Mouse (Mus musculus) frontal cortex, postnatal 36 days (tissue): ENCODE results near the gene Slc36a3.

Source experiments
- DNase-seq, 2 experiments: peaks; one replicate each; pipeline ENCODE4 v3.0.0; 2022; ENCODE audit warnings: low spot score in 2 of 2

Slc36a3 gene

DNA sequence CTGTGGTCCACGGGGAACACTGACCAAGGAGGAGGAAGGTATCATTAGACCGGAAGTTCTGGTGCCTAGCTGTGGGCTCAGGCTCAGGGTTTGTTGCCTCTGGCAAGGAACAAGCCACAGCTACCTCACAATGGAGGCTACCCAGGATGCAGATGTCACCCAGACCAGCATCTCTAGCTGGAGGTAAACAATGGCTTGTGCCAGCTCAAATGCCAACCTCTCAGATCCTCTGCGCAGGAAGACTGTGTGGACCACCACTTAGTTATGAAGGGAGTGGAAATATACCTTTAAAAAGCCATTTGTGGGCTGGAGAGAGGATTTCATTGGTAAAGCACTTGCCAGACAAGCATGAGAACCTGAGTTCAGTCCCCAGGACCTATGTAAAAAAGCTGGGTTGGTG lies at the start of gene Slc36a3:
Gene Slc36a3 (minus strand): TSS at position 101 of the 400 bp plus-strand sequence.
- no peak for DNase-seq

DNA sequence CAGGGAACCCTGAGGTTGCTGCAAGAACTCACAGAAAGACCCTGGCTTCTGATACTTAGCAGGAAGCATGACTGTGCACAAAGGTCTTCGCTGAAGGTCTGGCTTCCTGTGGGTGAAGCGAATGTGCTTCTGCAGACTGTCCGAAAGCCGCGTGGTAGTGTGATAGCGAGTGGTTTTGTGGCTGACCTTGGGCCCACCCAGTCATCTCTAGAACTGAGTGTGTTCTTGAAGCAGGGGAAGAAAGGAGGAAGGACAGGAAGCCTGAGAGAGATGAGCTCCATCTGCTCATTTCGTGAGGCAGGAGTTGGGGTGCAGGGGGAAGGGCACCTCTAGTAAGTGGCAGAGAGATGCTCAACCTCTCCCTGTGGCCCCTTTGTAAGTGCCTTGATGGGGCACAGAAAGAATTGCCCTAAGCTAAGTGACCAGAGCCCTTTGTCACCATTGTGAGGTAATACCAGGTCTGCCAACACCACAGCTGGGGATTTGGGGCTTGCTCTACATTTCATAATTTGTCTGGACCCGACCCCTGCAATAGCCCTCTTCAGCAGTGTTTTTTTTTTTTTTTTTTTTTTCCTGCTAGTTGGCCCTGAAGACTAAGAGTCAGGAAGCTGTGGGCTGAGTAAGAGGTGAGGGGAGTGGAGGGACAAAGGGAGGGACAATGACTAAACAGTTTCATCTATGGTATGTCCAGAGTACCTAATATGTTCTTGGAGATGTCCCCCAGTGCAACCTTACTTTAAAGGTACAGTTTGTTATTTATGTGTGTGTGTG lies 46.4 kb upstream of the Slc36a3 start:
- DNase-seq, result no peak

GRCm38 (mm10) chr11:55197086-55197485 lies 45.6 kb upstream of the Slc36a3 start:
- DNase-seq, result no peak

GRCm38 (mm10) chr11:55190216-55190615 lies 38.7 kb upstream of the Slc36a3 start:
- DNase-seq, result no peak

DNA sequence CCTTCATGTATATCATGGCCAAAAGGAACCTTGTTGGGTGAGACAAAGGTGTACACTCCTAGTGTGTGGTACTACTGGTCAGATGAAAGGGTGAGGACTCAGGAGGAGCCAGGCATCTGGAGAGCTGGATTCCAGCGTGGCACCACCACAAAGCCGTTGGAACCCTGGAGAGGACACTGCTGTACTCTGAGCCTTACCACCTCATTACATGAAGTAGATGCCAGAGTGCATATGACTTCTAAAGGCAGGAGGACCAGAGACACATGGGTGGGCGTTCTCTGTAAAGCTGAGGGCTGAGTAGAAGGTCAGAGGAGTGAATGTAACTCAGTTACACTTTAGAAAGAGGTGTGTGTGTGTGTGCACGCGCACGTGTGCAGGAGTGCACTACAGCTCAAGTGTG lies 36.3 kb upstream of the Slc36a3 start:
- DNase-seq, result no peak

- DNase-seq, result no peak
These were observed 35.8 kb upstream of the Slc36a3 start for GRCm38 (mm10) chr11:55187292-55187691.

GRCm38 (mm10) chr11:55184733-55185291 lies 33.3 kb upstream of the Slc36a3 start, which contains the start of gene Slc36a2:
TSS of gene Slc36a2 (minus strand) at chr11:55185077.
- DNase-seq, result no peak

GRCm38 (mm10) chr11:55184246-55184645 lies 32.7 kb upstream of the Slc36a3 start:
- no peak for DNase-seq

DNA sequence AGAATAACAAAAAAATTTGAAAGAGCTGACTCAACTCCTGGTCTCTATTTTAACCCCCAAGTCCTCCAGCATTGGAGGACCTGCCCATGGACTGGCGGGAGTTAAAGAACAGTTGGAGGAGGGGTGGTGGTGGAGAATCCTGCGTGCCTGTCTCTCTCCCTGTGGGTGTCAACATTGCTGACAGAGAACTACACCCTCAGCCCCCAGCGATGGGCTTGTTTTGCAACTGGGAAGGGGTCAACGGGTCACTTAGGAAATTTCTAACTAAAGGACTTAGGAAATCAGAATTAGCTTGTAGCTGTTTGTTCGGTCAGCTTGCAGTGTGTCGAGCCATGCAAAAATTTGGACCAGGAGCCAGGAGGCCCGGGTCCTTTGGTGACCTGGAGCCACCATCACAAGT lies 31.6 kb upstream of the Slc36a3 start:
- no peak for DNase-seq

DNA sequence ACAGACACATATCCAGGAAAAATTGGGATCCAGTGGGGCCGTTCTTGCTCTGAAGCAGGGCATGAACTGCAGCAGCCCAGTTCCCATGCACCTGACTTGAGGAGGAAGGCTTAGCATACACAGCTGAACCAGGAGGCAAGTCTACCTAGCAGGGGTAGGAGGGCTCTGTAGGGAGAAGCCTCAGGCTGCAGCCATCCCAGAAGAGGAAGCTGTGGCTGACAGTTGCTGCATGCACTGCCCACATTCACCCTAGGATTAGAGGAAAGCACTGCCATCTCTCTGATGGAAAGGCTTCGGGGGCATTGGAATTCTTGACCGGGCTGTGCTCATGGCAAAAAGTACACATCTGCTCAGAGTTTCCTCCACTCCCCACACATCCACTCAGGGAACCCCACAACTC lies 28.3 kb upstream of the Slc36a3 start:
- DNase-seq, result no peak

- DNase-seq, result no peak
These were observed 27.3 kb upstream of the Slc36a3 start for GRCm38 (mm10) chr11:55178830-55179229.

DNA sequence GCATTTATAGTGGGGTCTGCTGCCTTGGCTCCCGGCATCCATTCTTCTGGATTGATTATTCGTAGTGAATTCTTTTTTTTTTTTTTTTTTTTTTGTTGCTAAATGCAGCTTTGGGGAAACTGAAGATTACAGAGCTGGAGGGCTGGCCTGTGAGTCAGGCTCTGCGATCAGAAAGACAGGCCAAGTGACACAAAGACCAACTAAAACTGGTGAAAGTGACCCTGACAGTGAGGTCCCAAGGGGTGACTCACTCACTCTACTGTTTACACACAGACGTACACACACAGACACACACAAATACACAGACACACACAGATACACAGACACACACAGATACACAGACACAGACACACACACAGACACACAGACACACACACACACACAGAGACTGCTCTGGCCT lies 19.0 kb upstream of the Slc36a3 start:
- no peak for DNase-seq

GRCm38 (mm10) chr11:55168914-55169313 lies 17.4 kb upstream of the Slc36a3 start:
- DNase-seq, result no peak

- no peak for DNase-seq
These were observed 17.0 kb upstream of the Slc36a3 start for GRCm38 (mm10) chr11:55168504-55168903.

DNA sequence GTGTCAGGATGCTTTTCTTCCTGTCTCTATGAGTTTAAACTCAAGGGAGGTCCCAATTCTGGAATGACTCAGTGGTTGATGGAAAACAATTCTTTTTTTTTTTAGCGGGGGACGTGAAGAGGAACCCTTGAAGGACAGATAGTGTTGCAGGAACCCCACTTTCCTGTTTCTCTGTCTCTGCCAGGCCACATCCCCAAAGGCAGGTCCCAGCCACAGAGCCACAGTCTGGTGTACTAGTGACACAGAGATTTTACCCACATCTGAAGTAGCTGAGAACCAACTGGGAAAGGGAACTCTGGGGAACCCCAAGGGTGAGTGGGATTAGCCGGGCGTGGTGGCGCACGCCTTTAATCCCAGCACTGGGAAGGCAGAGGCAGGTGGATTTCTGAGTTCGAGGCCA lies 14.2 kb upstream of the Slc36a3 start:
- DNase-seq, result no peak

GRCm38 (mm10) chr11:55164723-55165122 lies 13.2 kb upstream of the Slc36a3 start:
- DNase-seq, result peak; percentile 36 to 72

- peak; percentile 58 to 74 for DNase-seq
These were observed 11.2 kb upstream of the Slc36a3 start for GRCm38 (mm10) chr11:55162670-55163069.

DNA sequence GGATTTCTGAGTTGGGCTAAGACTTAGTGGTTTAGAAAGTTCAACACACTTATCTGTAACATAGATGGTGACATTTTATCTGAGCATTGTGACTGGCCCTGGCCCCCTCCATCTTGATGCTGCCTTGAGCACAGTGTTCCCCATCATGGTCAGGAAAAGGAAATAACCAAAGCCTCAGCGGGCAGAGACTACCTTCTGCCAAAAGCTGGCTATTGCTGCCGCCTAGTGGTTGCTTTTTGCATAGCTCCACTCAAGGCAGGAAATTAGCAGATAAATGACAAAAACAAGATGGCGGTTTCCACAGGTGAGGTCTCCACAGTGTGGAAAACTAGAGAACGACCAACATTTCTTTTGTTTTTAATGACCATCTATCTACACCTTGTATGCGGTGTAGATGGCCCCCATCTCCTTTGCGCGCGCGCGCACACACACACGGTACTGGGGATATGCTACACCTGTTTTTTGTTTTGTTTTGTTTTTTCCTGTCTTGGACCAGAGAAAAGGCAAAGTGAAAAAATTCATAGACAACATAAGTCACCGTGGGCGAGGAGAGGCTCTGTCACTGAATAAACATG lies 7.4 kb upstream of the Slc36a3 start:
- DNase-seq, result peak; percentile 83 to 88

- DNase-seq, result no peak
These were observed 3.5 kb upstream of the Slc36a3 start for GRCm38 (mm10) chr11:55155070-55155421.

DNA sequence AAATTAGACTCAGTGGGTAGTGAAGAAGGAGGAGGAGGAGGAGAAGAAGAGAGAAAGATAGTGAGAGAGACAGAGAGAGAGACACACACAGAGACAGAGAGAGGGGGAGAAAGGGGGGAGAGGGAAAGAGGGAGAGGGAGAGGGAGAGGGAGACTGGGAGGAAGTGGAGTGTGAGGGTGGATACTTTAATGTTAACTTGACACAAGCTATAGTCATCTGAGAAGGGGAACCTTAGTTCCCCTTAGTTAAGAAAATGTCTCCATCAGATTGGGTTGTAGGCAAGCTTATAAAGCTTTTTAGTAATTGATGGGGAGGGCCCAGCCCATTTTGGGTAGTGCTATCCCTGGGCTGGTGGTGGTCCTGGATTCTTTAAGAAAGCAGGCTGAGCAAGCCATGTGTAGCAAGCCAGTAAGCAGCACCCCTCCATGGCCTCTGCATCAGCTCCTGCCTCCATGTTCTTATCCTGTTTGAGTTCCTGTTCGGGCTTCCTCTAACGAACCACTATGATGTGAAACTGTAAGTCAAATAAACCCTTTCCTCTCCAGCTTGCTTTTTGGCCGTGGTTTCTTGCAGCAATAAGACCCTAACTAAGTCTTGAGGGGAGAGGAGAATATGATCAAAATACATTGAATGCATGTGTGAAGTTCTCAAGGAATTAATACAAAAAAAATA lies 3.0 kb upstream of the Slc36a3 start:
- DNase-seq, result no peak

DNA sequence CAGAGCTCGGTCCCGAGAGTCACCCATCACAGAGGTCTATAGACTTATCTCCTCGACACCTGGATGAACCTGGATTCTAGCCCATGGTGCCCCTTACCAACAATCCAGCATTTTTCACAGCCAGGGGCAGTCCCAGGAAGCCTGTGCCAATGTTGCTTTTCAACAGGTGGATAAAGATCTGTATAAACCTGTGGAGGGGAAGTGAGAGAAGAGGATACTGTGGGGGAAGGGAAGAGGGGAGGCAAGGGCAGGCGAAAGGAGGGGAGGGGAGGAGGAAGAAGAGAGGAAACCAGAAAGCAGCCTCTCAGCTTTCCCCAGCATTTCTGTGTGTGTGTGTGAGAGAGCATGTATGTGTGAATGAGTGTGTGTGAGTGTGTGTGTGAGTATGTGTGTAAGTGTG lies 3.0 kb downstream of the Slc36a3 start:
- DNase-seq, result no peak

- DNase-seq, result no peak
These were observed 4.1 kb downstream of the Slc36a3 start for GRCm38 (mm10) chr11:55147423-55147822.

DNA sequence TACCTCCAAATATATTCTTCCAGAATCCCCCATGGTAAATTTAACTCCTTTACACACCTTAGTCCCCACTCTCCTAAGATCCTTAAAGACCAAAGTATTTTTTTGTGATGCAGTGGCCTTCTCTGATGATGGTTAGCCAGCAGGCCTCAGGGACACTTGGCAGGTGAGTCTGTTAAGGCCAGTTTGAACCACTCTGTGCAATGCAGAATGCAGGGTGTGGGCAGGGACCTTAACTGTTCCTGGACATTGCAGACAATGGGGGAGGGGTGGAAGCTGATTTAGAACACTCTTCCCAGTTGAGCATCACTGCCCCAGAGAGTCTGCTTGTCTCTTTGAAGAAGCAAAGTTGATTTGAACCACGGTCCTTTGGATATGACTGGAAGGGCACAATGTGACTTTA lies 4.7 kb downstream of the Slc36a3 start:
- DNase-seq, result no peak
